47 mouse cellular contexts compared by ENCODE assay signal in the genomic region with DNA sequence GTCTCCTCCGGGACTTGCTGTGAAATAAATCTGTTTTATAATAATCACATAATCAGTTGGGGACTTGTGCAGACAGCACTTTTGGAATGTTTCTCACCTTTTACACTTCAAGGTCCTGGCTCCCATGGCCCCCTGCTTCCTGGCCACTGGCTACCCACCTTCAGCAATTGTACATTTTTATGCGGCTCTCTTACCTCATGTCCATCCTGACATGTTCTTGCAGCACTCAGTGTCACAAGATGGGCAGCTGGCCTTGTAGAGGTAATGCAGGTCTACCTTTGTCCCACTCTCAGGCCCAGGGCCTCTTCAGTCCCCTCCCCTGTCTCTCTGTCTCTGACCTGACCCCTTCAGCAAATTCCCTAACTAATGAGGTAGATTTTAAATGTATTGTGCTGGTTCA. TPM values are rescaled to one million over a fixed set of nuclear protein-coding genes. Genes with fewer than 3 reads are reported as not detected.
"Had no signal": no experiment of that assay in that cellular context is flagged by ENCODE, and none has a peak within 500 bp of the region (broad histone marks: within the 10 kb centered on the region; RNA-seq: fewer than 3 reads in every experiment).

No protein-coding gene starts in this region.

- H3K4me1 ChIP-seq: hindbrain, embryonic 15.5 days; intestine, embryonic 15.5 days had no signal

- H3K9ac ChIP-seq: heart, embryonic 12.5 days; heart, embryonic 13.5 days; heart, embryonic 15.5 days; hindbrain, embryonic 12.5 days; hindbrain, embryonic 13.5 days; hindbrain, embryonic 14.5 days; hindbrain, embryonic 15.5 days; intestine, embryonic 15.5 days; kidney, embryonic 15.5 days had no signal

- H3K36me3 ChIP-seq: intestine, embryonic 15.5 days; kidney, embryonic 15.5 days had no signal

- H3K27me3 ChIP-seq: heart, embryonic 13.5 days; heart, embryonic 15.5 days; hindbrain, embryonic 12.5 days; hindbrain, embryonic 13.5 days; hindbrain, embryonic 15.5 days; intestine, embryonic 15.5 days; kidney, embryonic 15.5 days had no signal

- DNase-seq: heart, postnatal 10 days; heart, postnatal 14 days; heart, postnatal 4 days; kidney, adult 11 months; kidney, adult 18-20 months; kidney, adult 2 months; kidney, adult 8-10 months; kidney, adult 9 months; kidney, postnatal 10 days; kidney, postnatal 14 days; kidney, postnatal 25 days; kidney, postnatal 36 days; kidney, postnatal 4 days; layer of hippocampus, adult 9-11 months; layer of hippocampus, postnatal 36 days had no signal

- H3K4me2 ChIP-seq: heart, embryonic 11.5 days; heart, embryonic 12.5 days; heart, embryonic 13.5 days; heart, embryonic 15.5 days; hindbrain, embryonic 12.5 days; hindbrain, embryonic 13.5 days; hindbrain, embryonic 14.5 days; hindbrain, embryonic 15.5 days; intestine, embryonic 15.5 days; kidney, embryonic 15.5 days had no signal

- ATAC-seq: hindbrain, embryonic 16.5 days; hindbrain, postnatal 0 days; inflammation-experienced regulatory T-cells, adult 6 months; intestine, embryonic 15.5 days; intestine, embryonic 16.5 days; intestine, postnatal 0 days had no signal

- H3K27ac ChIP-seq: heart, embryonic 10.5 days; heart, embryonic 13.5 days; heart, embryonic 15.5 days; hindbrain, embryonic 10.5 days; hindbrain, embryonic 12.5 days; hindbrain, embryonic 13.5 days; hindbrain, embryonic 14.5 days; hindbrain, embryonic 15.5 days; hindbrain, postnatal 0 days; intestine, embryonic 15.5 days; kidney, embryonic 15.5 days; kidney, postnatal 0 days; layer of hippocampus, adult 2 months had no signal

- H3K9me3 ChIP-seq: heart, embryonic 15.5 days; hindbrain, embryonic 12.5 days; hindbrain, embryonic 13.5 days; hindbrain, embryonic 15.5 days; intestine, embryonic 15.5 days; kidney, embryonic 15.5 days had no signal

- H3K4me3 ChIP-seq: heart, embryonic 10.5 days; heart, embryonic 12.5 days; heart, embryonic 13.5 days; heart, embryonic 15.5 days; hindbrain, embryonic 10.5 days; hindbrain, embryonic 12.5 days; hindbrain, embryonic 13.5 days; hindbrain, embryonic 15.5 days; intestine, embryonic 15.5 days; kidney, embryonic 15.5 days; layer of hippocampus, adult 2 months had no signal

RNA-seq across cellular contexts. Expression of gene Tff3, which starts 32.6 kb away (rescaled TPM):
- total RNA-seq: heart, adult 8-10 months; heart, postnatal 10 days; heart, postnatal 14 days; heart, postnatal 25 days; heart, postnatal 4 days; hematopoietic stem cell, adult 5-6 weeks; hindbrain, postnatal 0 days; layer of hippocampus, adult 18-20 months; layer of hippocampus, adult 2 months; layer of hippocampus, adult 8-10 months; layer of hippocampus, postnatal 10 days; layer of hippocampus, postnatal 14 days; layer of hippocampus, postnatal 25 days; layer of hippocampus, postnatal 36 days had no signal
- polyA plus RNA-seq: heart, embryonic 11.5 days; heart, embryonic 12.5 days; heart, embryonic 13.5 days; heart, embryonic 14.5 days; heart, embryonic 15.5 days; heart, postnatal 0 days; hindbrain, embryonic 10.5 days; hindbrain, embryonic 12.5 days; inflammation-experienced regulatory T-cells, adult 6 months; kidney, adult 2 months; kidney, embryonic 14.5 days had no signal

RNA-seq across cellular contexts. Expression of gene Tff2, which starts 47.2 kb away (rescaled TPM):
- total RNA-seq: heart, adult 8-10 months; heart, postnatal 10 days; heart, postnatal 25 days; heart, postnatal 4 days; hematopoietic stem cell, adult 5-6 weeks; hindbrain, postnatal 0 days; layer of hippocampus, adult 18-20 months; layer of hippocampus, adult 2 months; layer of hippocampus, adult 8-10 months; layer of hippocampus, postnatal 10 days; layer of hippocampus, postnatal 14 days; layer of hippocampus, postnatal 25 days; layer of hippocampus, postnatal 36 days had no signal
- polyA plus RNA-seq: heart, embryonic 10.5 days; heart, embryonic 11.5 days; heart, embryonic 12.5 days; heart, embryonic 13.5 days; heart, embryonic 14.5 days; heart, embryonic 15.5 days; heart, embryonic 16.5 days; heart, postnatal 0 days; hindbrain, embryonic 10.5 days; hindbrain, embryonic 11.5 days; hindbrain, embryonic 12.5 days; hindbrain, embryonic 13.5 days; hindbrain, embryonic 14.5 days; hindbrain, embryonic 15.5 days; hindbrain, embryonic 16.5 days; hindbrain, postnatal 0 days; inflammation-experienced regulatory T-cells, adult 6 months had no signal
